Mouse (Mus musculus): ENCODE measurements at regions not wholly inside any gene's neighbourhood (a gene's known extent, or its start where the extent isn't known, plus 50 kb on each side); places are given as distances from the start of the nearest gene placed in this dataset.

DNA sequence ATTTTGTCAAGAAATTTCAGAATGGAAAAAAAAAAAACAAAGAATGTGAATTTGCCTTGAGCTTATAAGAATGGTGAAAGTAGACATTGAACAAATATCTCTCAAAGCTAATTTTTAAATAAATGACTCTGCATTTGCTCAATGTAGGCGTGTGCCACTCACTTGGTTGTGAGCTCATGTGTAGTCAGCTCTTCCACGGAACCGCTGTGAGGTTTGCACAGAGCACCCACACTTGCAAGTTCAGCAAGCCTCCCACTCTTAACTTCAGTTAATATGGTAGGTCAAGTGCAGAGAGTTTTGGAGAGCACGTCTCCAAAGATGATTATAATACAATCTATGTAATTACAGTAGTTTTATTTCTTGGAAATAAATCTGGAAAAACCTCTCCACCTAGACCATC is 479.9 kb upstream of the Mef2c start:
- no peak for DNase-seq (ENCODE audit: low spot score in 2 of 2)

DNA sequence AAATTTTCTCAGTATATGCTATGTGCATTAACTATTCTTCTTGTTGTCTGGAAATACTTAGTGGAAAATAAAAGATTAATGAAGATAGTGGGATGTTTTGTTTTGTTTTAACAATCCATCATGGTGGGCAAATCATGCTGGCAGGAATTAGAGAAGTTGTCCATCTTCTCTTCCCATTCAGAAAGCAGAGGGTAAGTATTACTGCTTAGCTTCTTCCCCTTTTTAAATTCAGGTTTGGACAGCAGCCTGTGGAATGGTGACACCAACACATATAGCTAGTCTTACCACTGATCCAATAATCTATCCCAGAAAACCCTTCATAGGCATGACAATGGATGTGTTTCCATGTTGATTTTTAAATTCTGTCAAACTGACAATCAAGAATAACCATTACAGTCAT is 467.9 kb upstream of the Mef2c start:
- no peak for DNase-seq (ENCODE audit: low spot score in 2 of 2)

DNA sequence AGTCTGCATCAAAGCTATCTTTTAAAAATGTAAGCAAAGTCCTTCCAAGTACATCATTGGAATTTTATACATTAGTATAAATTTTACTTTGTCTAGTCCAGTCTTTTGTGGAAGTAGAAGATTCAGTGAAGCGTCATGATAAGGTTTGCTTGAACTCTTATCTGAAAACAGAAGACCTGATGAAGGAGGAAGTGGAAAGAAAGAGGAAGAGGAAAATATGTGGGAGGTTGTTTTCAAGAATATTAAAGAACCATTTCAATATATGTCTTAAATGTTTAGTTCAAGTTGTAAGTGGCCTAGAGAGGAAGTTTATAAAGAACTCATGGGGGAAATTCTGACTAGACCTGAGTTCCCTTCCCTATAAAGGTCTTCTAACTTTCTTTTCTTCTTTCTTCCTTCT is 462.3 kb upstream of the Mef2c start:
- no peak for DNase-seq (ENCODE audit: low spot score in 2 of 2)

GRCm38 (mm10) chr13:83045516-83045915 is 458.3 kb upstream of the Mef2c start:
- no peak for DNase-seq (ENCODE audit: low spot score in 2 of 2)

DNA sequence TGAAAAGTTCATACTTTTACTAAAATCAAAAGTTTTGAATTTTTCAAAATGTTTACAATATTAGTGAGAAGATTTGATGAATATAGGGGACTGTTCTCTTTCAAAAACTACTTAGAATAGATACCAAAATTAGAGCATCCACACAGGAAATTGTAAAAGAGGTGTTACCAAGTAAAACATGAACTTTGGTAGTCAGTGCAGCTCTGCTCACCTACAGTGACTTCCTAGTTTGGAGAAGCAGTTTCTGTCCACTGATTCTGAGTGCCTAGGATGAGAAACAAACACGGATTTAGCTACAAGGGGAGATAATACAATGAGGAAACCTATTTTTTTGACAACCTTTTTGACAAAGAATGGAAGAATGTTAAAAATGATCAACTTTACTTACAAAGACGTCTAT is 457.9 kb upstream of the Mef2c start:
- no peak for DNase-seq (ENCODE audit: low spot score in 2 of 2)

GRCm38 (mm10) chr13:83046571-83047123 is 457.2 kb upstream of the Mef2c start:
- no peak for DNase-seq (ENCODE audit: low spot score in 2 of 2)

- DNase-seq (ENCODE audit: low spot score in 2 of 2) = no peak
Measured at GRCm38 (mm10) chr13:83055865-83056264, 448.0 kb upstream of the Mef2c start.

GRCm38 (mm10) chr13:83056415-83056814 is 447.4 kb upstream of the Mef2c start:
- DNase-seq (ENCODE audit: low spot score in 2 of 2) = no peak

GRCm38 (mm10) chr13:83064727-83065126 is 439.1 kb upstream of the Mef2c start:
- no peak for DNase-seq (ENCODE audit: low spot score in 2 of 2)

- DNase-seq (ENCODE audit: low spot score in 2 of 2) = no peak
Measured at GRCm38 (mm10) chr13:83065201-83065600, 438.6 kb upstream of the Mef2c start.

DNA sequence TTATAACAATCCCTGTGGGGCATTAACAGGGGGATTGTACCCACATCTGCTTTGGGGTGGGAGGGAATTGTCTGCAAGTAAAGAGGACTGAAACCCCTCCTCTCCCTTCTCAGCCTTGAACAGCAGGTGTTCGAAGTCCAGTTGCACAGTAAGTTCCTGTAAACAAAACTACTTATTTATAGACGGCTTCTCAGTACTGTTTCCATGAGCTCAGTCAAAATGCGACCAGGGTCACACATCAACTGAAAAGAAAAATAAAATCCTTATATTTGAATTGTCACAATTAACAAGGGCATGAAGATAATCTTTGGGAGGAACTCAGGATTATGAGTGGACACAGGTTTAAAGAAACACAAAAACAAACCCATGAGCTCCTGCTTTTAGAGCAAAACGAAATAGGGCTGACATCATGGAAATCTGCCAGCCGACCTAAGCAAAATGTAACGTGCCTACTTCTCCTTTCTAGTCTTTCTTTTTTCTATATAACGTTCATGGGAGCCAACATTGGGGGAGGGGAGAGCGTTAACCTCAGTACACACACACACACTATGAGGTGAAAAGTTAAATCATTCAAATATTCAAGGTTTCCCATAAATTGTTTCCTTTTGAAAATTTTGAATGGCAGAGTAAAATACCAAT is 437.6 kb upstream of the Mef2c start:
- DNase-seq (ENCODE audit: low spot score in 2 of 2) = no peak

GRCm38 (mm10) chr13:83067496-83067895 is 436.3 kb upstream of the Mef2c start:
- no peak for DNase-seq (ENCODE audit: low spot score in 2 of 2)

- DNase-seq (ENCODE audit: low spot score in 2 of 2) = no peak
Measured at GRCm38 (mm10) chr13:83068588-83068987, 435.2 kb upstream of the Mef2c start.

- DNase-seq (ENCODE audit: low spot score in 2 of 2) = no peak
Measured at GRCm38 (mm10) chr13:83069293-83069692, 434.5 kb upstream of the Mef2c start.

DNA sequence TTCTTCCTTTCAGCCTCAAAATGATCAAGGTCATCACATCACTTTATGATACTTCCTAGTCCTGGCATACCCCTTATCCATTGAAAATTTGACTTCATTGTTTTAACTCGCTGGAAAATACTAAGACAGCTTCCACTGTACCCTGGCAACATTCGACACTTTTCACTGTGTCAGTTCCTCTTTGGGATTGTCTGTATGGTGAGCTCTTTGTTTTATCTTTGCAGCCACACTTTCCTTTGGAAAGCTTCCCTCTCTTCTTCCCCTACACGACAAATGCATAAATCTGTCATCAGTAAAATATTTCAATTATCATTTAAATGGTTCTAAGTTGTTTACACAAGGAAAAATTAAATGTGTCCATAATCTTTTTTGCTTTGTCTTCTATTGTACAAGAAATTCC is 431.8 kb upstream of the Mef2c start:
- DNase-seq (ENCODE audit: low spot score in 2 of 2) = no peak

- DNase-seq (ENCODE audit: low spot score in 2 of 2) = no peak
Measured at GRCm38 (mm10) chr13:83074219-83074965, 429.4 kb upstream of the Mef2c start.

GRCm38 (mm10) chr13:83075320-83075877 is 428.4 kb upstream of the Mef2c start:
- no peak for DNase-seq (ENCODE audit: low spot score in 2 of 2)

- DNase-seq (ENCODE audit: low spot score in 2 of 2) = no peak
Measured at GRCm38 (mm10) chr13:83076611-83077010, 427.2 kb upstream of the Mef2c start.

DNA sequence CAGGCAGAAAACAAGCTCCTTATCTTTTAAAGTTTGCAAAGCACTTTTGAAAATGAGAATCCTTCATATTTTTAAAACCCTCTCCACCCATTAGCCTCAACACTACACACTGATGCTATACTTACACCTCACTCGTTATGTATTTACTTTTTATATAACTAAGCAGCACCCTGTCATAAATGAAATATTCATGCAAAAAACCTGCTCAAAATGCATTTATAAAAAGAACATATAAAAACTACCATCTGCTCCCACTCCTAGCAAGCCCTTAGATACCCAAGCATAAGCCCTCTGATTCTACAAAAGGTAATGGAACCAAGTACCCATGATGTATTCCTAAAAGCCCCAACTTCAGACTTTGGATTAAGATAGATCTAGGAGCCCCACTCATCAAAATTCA is 426.7 kb upstream of the Mef2c start:
- no peak for DNase-seq (ENCODE audit: low spot score in 2 of 2)

DNA sequence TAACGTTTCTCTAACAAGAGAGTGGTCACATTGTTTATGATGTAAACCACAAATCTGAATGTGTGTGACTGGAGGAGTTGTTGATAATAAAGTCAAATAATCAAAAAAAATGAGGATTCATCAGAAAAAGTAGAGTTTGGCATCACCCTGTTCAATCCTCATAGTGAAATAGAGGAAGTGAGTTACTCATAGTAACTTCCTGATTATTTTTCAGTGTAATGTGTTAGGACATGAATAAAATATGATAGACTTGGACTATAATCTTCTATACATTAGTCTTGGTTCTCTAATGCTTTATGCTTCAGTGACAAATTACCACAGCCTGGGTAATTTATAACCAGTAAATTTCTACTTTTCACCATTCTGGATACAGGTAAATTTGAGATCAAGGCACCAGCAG is 424.5 kb upstream of the Mef2c start:
- no peak for DNase-seq (ENCODE audit: low spot score in 2 of 2)

DNA sequence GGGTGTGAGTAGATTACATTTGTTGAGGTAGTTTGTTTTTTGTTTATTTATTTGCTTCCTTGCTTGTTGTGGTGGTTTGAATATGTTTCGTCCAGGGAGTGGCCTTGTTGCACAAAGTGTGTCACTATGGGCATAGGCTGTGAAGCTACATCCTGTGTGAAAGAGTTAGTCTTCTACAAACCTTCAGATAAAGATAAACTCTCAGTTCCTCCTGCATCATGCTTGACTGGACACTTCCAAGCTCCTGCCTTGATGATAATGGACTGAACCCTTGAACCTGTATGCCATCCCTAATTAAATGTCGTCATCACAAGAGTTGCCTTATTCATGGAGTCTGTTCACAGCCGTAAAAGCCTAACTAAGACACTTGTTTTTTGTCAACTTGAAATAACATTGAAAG is 418.9 kb upstream of the Mef2c start:
- DNase-seq (ENCODE audit: low spot score in 2 of 2) = no peak

- DNase-seq (ENCODE audit: low spot score in 2 of 2) = no peak
Measured at GRCm38 (mm10) chr13:83099908-83100307, 403.9 kb upstream of the Mef2c start.

DNA sequence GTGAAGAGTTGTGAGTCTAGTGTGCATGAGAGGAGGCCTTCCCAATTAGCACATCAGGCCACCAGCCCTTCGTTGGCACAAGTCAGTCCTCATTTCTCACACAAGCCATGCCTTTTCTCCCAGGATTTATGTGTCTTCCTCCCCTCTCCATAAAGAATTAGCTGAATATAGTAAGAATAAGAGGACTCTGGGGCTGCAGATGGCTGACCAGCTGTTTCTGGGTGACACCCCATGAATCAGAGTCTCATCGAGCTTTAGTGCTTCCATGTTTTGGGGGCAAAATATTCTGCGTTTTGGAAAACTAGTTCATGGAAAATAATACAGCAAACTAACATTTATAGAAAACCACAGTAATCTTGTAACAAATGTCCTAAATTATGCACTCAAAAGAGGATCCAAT is 393.2 kb upstream of the Mef2c start:
- DNase-seq (ENCODE audit: low spot score in 2 of 2) = no peak

All from frontal cortex, postnatal 14 days (tissue).